Mouse (Mus musculus) erythroblast, adult 5-6 weeks (primary cell): ENCODE data around the gene Vmn1r47. TPM values are rescaled to one million over a fixed set of nuclear protein-coding genes. Genes with fewer than 3 reads are reported as not detected.
"Not testable (repeated sequence)": the region's sequence is repeated elsewhere in the genome, so short reads cannot be mapped to it uniquely, and the experiment has no call there.

Source experiments
- ATAC-seq: replicated peaks from 2 replicates; pipeline ENCODE4 v1.8.0; 2016; ENCODE audit warnings: moderate number of reproducible peaks, mild to moderate bottlenecking, moderate TSS enrichment, inconsistent platforms; ENCODE audit not compliant: poor library complexity, low FRiP score, severe bottlenecking
- total RNA-seq, 2 experiments: library from RNA; stranded (forward) in 1 of 2; stranded (reverse) in 1 of 2; fragments of 150-400 nt in 1 of 2; fragments of 200-764, 138-1000 nt in 1 of 2; gene quantifications; 2 replicates each; pipeline versions ENCODE4 v1.2.3 to v1.2.4; 2015 to 2017; ENCODE audit warnings: low replicate concordance in 2 of 2

Gene Vmn1r47
- 1.9 TPM in 1 of 2 replicates, not detected in the other for total RNA-seq (2015; ENCODE audit: low replicate concordance)
- 0.14 TPM in 1 of 2 replicates, not detected in the other for total RNA-seq (2017; ENCODE audit: low replicate concordance)

GRCm38 (mm10) chr6:90015847-90016246 is at the start of gene Vmn1r47:
Vmn1r47 (plus strand) TSS chr6:90016147.
- not testable (repeated sequence) for ATAC-seq

DNA sequence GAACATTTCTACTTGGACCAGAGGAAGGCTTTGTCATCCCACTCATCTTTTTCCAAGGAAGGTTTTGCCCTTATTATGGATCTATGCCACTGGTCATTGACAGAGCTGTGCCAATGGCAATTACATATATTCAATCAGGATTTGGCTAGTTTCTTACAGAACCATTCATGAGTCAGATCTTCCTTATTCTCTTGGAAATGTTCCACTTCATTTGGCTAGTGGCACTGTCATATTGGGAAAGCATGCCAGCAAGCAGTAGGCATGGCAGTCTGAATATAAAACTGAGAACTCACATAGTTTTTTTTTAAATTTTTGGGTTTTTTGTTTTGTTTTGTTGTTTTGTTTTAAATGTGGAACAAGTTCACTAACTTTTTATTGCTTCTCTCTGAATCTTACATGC is 49.6 kb upstream of the Vmn1r47 start:
- no peak for ATAC-seq

- no peak for ATAC-seq
Observed at GRCm38 (mm10) chr6:89969013-89969412, 46.9 kb upstream of the Vmn1r47 start, which contains the start of gene Vmn1r46. Vmn1r46 (plus strand) TSS chr6:89969313.

GRCm38 (mm10) chr6:89985989-89986388 is 30.0 kb upstream of the Vmn1r47 start:
- ATAC-seq = no peak

- not testable (repeated sequence) for ATAC-seq
Observed at GRCm38 (mm10) chr6:90036741-90037140, 20.8 kb downstream of the Vmn1r47 start, which contains the start of gene Vmn1r48. Vmn1r48 (minus strand) TSS chr6:90036841.

Other genes starting within 250 kb of the Vmn1r47 start
- gene Vmn1r42, start 139.7 kb upstream of the Vmn1r47 start, total RNA-seq (2015; ENCODE audit: low replicate concordance) = not detected in 2 replicates
- gene Vmn1r42, start 139.7 kb upstream of the Vmn1r47 start, total RNA-seq (2017; ENCODE audit: low replicate concordance) = not detected in 2 replicates
- gene Vmn1r43, start 139.7 kb upstream of the Vmn1r47 start, total RNA-seq (2015; ENCODE audit: low replicate concordance) = not detected in 2 replicates
- not detected in 2 replicates for gene Vmn1r43, start 139.7 kb upstream of the Vmn1r47 start, total RNA-seq (2017; ENCODE audit: low replicate concordance)
- not detected in 2 replicates for gene Vmn1r44, start 132.5 kb upstream of the Vmn1r47 start, total RNA-seq (2015; ENCODE audit: low replicate concordance)
- not detected in 2 replicates for gene Vmn1r44, start 132.5 kb upstream of the Vmn1r47 start, total RNA-seq (2017; ENCODE audit: low replicate concordance)
- gene Vmn1r45, start 75.5 kb upstream of the Vmn1r47 start, total RNA-seq (2015; ENCODE audit: low replicate concordance) = not detected in 2 replicates
- gene Vmn1r45, start 75.5 kb upstream of the Vmn1r47 start, total RNA-seq (2017; ENCODE audit: low replicate concordance) = not detected in 2 replicates
- not detected in 2 replicates for gene Vmn1r46, start 46.8 kb upstream of the Vmn1r47 start, total RNA-seq (2015; ENCODE audit: low replicate concordance)
- not detected in 2 replicates for gene Vmn1r46, start 46.8 kb upstream of the Vmn1r47 start, total RNA-seq (2017; ENCODE audit: low replicate concordance)
- not detected in 2 replicates for gene Vmn1r48, start 20.7 kb downstream of the Vmn1r47 start, total RNA-seq (2015; ENCODE audit: low replicate concordance)
- gene Vmn1r48, start 20.7 kb downstream of the Vmn1r47 start, total RNA-seq (2017; ENCODE audit: low replicate concordance) = not detected in 2 replicates
- gene Vmn1r49, start 62.4 kb downstream of the Vmn1r47 start, total RNA-seq (2015; ENCODE audit: low replicate concordance) = not detected in 2 replicates
- 0.09 and 1.3 TPM in 2 replicates for gene Vmn1r49, start 62.4 kb downstream of the Vmn1r47 start, total RNA-seq (2017; ENCODE audit: low replicate concordance)
- not detected in 2 replicates for gene Vmn1r50, start 85.3 kb downstream of the Vmn1r47 start, total RNA-seq (2015; ENCODE audit: low replicate concordance)
- not detected in 2 replicates for gene Vmn1r50, start 85.3 kb downstream of the Vmn1r47 start, total RNA-seq (2017; ENCODE audit: low replicate concordance)
- not detected in 2 replicates for gene Vmn1r51, start 106.4 kb downstream of the Vmn1r47 start, total RNA-seq (2015; ENCODE audit: low replicate concordance)
- gene Vmn1r51, start 106.4 kb downstream of the Vmn1r47 start, total RNA-seq (2017; ENCODE audit: low replicate concordance) = not detected in 2 replicates
- gene Vmn1r52, start 158.7 kb downstream of the Vmn1r47 start, total RNA-seq (2015; ENCODE audit: low replicate concordance) = not detected in 2 replicates
- not detected in 2 replicates for gene Vmn1r52, start 158.7 kb downstream of the Vmn1r47 start, total RNA-seq (2017; ENCODE audit: low replicate concordance)
- not detected in 2 replicates for gene V1ra8, start 186.6 kb downstream of the Vmn1r47 start, total RNA-seq (2015; ENCODE audit: low replicate concordance)
- gene V1ra8, start 186.6 kb downstream of the Vmn1r47 start, total RNA-seq (2017; ENCODE audit: low replicate concordance) = not detected in 2 replicates
- not detected in 2 replicates for gene Vmn1r53, start 208.3 kb downstream of the Vmn1r47 start, total RNA-seq (2015; ENCODE audit: low replicate concordance)
- not detected in 2 replicates for gene Vmn1r53, start 208.3 kb downstream of the Vmn1r47 start, total RNA-seq (2017; ENCODE audit: low replicate concordance)
- gene Vmn1r54, start 230.2 kb downstream of the Vmn1r47 start, total RNA-seq (2015; ENCODE audit: low replicate concordance) = not detected in 2 replicates
- gene Vmn1r54, start 230.2 kb downstream of the Vmn1r47 start, total RNA-seq (2017; ENCODE audit: low replicate concordance) = not detected in 2 replicates